Mouse (Mus musculus) kidney, postnatal 4 days (tissue): ENCODE measurements around the gene Suz12.
"Not testable (repeated sequence)": the region's sequence is repeated elsewhere in the genome, so short reads cannot be mapped to it uniquely, and the experiment has no call there.

Experiments
- DNase-seq, 2 experiments: peaks; one replicate each; pipeline ENCODE4 v3.0.0; 2021; ENCODE audit warnings: mixed read lengths in 2 of 2

Suz12 gene

DNA sequence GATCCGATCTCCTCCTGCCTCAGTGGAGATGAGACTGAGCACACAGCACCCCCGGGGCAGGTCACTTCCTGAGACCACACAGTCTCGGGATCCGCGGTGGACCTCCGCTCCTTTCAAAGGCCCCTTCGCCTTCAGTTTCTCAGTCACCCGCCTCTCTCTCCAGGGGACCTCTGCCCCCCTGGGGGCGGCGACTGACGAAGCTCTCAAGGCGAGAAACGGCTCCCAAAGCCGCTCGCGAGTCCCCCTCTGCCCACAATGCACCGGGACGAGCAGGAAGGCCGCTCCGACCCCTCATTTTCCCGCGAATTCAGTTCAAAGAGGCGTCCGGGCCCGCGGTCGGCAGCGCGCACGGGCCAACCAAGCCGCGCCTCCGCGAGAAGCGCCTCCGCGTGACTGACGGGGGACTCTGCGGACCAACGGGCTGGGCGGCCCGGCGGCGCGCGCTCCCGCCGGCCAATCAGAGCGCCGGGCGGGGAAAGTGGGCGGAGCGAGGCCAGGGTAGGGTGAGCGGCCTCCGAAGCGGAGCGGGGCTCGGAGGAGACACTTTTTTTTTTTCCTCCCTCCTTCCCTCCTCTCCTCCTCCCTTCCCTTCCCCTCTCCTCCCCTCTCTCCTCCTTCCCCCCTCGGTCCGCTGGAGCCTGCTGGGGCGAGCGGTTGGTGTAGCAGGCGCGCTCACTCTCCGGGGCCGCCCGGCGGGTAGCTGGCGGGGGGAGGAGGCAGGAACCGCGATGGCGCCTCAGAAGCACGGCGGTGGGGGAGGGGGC is at the start of gene Suz12:
Gene Suz12 (plus strand): TSS at position 515 of the 764 bp plus-strand sequence.
- peak; percentile 96 to 98 for DNase-seq

GRCm38 (mm10) chr11:79943136-79943535 is 49.8 kb upstream of the Suz12 start:
- no peak for DNase-seq

DNA sequence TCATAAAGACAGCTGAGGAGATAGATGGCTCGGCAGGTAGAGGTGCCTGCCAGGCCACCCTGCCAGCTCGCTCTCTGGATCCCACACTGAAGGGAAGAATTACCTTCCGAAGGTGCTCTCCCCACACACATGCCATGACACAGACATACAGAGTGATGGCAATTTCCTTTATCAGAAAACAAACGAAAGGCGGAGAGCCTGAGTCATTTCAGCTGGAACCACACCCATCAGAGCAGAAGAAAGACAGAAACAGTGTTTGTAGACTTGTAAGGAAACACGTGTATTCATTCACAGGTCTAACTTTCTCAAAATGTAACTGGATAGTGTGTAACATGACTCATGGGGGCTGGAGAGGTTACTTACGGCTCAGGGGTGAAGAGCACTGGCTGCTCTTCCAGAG is 49.3 kb upstream of the Suz12 start:
- DNase-seq = no peak

DNA sequence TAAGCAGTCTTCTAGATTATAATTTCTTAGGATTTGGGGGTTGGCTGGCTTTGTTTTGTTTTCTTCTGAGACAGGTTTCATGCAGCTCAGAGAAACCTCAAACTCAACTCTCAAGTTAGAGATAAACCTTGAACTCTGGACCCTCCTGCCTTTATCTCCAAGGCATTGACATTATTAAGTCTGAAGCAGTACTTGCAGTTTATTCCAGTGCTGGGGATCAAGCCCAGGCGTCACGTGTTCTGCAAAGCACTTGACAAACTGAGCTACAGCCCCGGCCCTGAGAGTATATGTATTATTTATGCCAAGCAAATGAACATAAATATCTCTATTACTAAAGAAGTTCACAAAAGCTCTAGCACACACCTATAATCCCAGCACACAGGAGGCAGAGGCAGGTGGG is 45.6 kb upstream of the Suz12 start:
- no peak for DNase-seq

DNA sequence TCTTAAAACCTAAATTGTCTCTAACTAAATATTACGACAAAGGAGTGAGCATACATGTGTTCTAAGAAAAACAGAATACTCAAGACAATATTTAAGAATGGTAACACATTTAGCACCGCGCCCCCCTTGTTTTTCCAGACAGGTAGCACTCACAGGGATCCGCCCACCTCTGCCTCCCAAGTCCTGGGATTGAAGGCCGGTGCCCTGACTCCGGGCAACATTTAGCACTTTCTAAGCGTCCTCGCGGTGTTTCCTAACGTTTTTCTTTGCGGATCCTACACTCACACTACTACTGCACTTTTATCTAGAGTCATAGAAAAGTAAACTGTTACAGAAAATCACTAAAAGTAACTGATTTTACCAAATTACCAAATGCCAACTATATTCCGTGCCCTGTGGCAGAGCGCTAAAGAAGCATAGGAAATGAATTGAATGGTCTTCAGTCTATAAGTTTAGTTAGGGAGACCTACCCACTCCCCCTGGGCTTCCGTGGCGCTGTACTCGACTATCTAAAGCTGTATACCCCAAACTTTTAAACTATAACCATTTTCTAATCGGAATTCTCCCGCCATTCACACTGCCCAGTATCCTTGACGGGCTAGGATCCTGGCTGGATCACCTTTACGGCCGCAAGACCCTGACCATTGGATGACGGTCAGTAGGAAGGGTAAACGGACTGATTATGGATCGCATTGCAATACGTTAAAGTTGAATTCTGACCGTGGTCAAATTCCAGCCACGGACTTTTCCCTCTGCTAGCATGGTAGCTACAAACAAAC is 31.4 kb upstream of the Suz12 start:
- peak; percentile 16 to 36 for DNase-seq

- DNase-seq = peak; percentile 99 to 100
Measured at GRCm38 (mm10) chr11:79962125-79962876, 30.6 kb upstream of the Suz12 start, which contains the start of gene Utp6. Gene Utp6, minus strand, starts transcription at chr11:79962390.

- no peak for DNase-seq
Measured at GRCm38 (mm10) chr11:79962877-79963183, 30.1 kb upstream of the Suz12 start.

- DNase-seq = no peak
Measured at GRCm38 (mm10) chr11:79963212-79963974, 29.5 kb upstream of the Suz12 start.

DNA sequence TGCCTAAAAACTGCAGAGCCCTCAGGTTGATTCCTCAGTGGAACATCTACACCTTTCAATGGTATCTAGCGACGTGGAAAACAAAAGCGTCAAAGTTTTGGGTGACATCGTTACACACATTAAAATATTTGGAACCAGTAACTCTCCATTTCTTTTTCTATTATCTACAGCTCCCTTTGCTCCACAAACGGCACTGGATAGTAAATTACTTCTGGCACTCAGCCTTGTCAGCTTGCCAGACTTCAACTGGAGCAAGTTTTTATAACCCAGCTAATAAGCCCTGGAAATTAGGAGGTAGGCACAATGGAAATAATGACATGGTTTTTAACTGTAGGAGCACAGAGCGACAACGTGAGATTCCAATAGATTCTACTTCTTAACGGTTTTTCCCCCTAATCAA is 27.0 kb upstream of the Suz12 start:
- DNase-seq = peak; percentile 30 to 55

DNA sequence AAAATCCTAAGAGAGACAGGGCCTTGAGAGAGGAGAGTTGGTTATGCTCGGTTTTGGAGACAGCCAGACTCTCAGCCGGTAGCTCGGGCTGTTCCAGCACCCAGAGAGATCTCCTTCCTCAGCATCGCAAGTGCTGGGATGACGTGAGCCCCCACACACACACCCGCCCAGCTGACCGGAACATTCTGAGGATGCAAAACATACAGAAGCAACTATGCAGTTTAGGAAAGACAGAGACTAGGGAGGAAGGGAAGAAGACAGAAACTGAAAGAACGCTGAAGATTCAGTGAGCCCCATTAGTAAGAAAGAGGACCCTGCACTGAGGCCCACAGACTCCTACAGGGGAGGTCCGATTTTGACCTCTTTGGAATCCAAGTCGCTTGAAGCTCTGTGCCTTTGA is 25.2 kb upstream of the Suz12 start:
- DNase-seq = no peak

DNA sequence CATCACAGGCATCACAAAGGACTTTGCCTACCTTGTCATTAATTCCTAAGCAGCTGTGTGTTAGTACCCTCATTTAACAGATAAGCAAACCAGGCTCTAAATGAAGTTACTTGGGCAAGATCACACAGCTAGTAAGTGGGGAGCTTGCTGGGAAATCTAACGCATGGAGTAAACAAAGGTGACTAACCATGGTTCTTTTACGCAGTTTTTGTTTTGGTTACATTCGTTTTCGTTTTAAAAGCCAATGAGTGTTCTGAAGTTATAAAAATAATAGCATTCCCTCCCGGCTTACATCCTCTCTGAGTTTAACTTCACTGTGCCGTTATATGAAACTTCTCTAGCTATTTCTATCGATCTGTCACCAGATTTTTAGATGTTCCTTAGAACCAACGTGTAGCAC is 19.8 kb upstream of the Suz12 start:
- no peak for DNase-seq

- DNase-seq = peak; percentile 53 to 64
Measured at GRCm38 (mm10) chr11:79973626-79974476, 19.1 kb upstream of the Suz12 start.

- no peak for DNase-seq
Measured at GRCm38 (mm10) chr11:79975377-79975776, 17.5 kb upstream of the Suz12 start.

- DNase-seq = no peak
Measured at GRCm38 (mm10) chr11:79976222-79976621, 16.7 kb upstream of the Suz12 start.

DNA sequence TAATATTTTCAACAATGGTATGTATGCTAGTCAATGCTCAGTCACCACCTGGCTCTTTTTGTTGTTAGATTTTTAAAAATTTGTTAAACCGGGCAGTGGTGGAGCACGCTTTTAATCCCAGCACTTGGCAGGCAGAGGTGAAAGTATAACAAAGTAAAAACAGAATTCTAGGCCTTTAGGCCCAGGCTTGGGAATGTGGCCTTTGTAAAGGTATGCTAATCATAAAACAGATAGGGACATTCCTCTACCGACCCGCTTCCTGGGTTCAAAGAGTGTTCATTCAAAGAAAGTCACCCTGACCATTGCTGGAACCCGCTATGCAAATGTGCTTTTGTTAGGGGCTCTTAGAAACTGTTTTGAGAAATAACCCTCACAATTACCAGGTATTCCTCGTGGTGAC is 16.3 kb upstream of the Suz12 start:
- not testable (repeated sequence) for DNase-seq

- not testable (repeated sequence) for DNase-seq
Measured at GRCm38 (mm10) chr11:79977061-79977460, 15.8 kb upstream of the Suz12 start.

DNA sequence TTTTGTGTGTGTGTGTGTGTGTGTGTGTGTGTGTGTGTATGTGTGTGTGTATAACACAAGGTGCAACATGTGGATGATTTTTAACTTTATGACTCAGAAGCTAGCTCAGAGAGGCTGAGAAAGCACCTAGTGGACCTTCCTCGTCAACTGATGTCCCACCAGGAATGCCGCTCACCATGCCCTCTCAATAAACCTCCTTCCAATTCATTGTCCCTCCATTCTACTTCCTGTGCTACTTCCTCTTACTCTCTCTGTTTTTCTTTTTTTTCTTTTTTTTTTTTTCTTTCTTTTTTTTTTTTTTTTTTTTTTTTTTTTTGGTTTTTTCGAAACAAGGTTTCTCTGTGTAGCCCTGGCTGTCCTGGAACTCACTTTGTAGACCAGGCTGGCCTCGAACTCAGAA is 15.2 kb upstream of the Suz12 start:
- not testable (repeated sequence) for DNase-seq

- DNase-seq = no peak
Measured at GRCm38 (mm10) chr11:79986886-79987285, 6.0 kb upstream of the Suz12 start.

DNA sequence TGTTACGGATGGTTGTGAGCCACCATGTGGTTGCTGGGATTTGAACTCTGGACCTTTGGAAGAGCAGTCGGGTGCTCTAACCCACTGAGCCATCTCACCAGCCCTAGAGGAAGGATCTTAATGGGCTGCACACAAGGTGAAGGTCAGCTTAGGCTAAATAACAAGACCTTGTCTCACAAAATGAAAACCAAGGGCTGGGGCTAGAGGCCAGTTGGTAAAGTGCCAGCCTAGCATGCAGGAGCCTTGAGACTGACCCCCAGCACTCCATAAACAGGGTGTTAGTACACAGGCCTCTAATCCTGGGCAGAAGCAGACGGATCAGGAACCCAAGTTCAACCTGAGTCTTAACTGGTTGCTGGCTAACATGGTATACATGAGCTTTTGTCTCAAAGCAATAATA is 5.0 kb upstream of the Suz12 start:
- DNase-seq = no peak

DNA sequence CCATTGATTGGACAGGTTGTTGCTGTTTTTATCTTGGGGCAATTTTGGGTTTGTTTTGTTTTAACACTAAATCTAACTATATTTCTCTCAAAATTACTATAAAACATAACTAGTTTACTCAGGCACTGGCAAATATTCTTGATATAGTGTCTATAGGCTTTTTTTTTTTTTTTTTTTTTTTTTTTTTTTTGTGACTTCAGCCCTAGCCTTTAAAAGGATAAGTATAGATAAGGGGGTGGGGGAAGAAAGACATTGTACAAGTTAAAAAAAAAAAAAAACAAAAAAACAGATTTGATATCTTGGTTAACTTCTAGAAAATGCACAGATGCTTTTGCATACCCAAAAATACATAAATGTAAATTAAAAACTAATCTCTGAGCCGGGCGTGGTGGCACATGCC is 2.8 kb upstream of the Suz12 start:
- no peak for DNase-seq

DNA sequence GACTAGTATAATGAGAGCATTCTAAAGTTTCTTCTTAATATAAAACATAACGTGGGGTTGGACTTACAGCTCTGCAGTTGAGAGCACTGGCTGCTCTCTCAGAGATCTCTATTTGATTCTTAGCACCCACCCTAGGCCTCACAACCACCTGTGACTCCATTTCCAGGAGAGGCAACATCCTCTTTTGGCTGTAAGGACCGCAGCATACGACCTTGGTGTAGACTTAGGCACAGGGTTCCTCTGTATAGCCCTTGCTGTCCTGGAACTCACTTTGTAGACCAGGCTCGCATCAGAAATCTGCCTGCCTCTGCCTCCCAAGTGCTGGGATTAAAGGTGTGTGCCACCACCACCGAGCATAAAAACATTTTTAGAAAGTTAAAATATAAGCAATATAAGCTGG is 1.3 kb upstream of the Suz12 start:
- no peak for DNase-seq
